In the genomic region with DNA sequence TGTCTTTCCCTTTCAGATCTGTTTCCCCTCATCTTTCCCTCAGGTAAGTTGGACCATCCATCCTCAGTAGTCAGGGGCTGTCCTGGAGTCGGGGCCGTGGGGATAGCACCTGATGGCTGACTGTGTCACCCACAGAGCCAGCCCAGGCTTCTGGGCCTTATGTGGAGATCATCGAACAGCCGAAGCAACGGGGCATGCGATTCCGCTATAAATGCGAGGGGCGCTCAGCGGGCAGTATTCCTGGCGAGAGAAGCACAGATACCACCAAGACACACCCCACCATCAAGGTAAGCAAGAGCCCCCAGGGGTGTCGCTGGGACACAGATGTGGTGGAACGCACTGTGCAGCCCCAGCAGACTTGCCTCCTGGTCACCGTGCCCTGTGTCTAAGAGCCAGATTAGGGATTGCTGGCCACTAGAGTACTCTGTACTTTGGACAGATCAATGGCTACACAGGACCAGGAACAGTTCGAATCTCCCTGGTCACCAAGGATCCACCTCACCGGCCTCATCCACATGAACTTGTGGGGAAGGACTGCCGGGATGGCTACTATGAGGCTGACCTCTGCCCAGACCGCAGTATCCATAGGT, we compare ENCODE assay signal across 8 mouse cellular contexts. TPM values are rescaled to one million over a fixed set of nuclear protein-coding genes. Genes with fewer than 3 reads are reported as not detected.
DNase-seq lines count a peak whose midpoint lies in the region; ATAC-seq and TF ChIP-seq lines count a peak whose summit lies in the region.

No protein-coding gene starts in this region.

- peak overlapping the region; percentile 92 for H3K9ac ChIP-seq in liver, embryonic 12.5 days

- peak overlapping the region; percentile 96 for H3K4me2 ChIP-seq in liver, embryonic 12.5 days

- no peak for ATAC-seq in erythroblast, adult 5-6 weeks (replicated peaks; ENCODE audit: low FRiP score, poor library complexity, severe bottlenecking)
- ATAC-seq in liver, embryonic 12.5 days, result no peak

- no peaks in the 10 kb centered on the region for H3K9me3 ChIP-seq in erythroblast, embryonic 14.5 days (ENCODE audit: control insufficient read depth, low read length)
- no peaks in the 10 kb centered on the region for H3K9me3 ChIP-seq in liver, embryonic 12.5 days (replicated peaks)

- TF ChIP-seq POLR2A in testis, adult 2 months (IDR thresholded peaks at IDR 0.05; ENCODE audit: control insufficient read depth, low read depth, low read length), result no peak

- peaks cover 52% of the 10 kb centered on the region for H3K36me3 ChIP-seq in erythroblast, embryonic 14.5 days (ENCODE audit: control insufficient read depth)
- no peaks in the 10 kb centered on the region; the same call in 1 of the 2 replicates for H3K36me3 ChIP-seq in testis, adult 2 months (ENCODE audit: control insufficient read depth, insufficient read depth, low read length)
- peaks cover 52% of the 10 kb centered on the region for H3K36me3 ChIP-seq in liver, embryonic 12.5 days

- WGBS in liver, embryonic 12.5 days (ENCODE audit: insufficient replicate concordance), result 83% methylated on average over 18 of the region's 18 CpGs

- peak overlapping the region; percentile 94 for H3K4me3 ChIP-seq in erythroblast, embryonic 14.5 days (replicated peaks)
- peak overlapping the region; percentile 87 for H3K4me3 ChIP-seq in testis, adult 2 months (ENCODE audit: control insufficient read depth, low read depth, low read length)
- peak overlapping the region; percentile 90 for H3K4me3 ChIP-seq in liver, embryonic 12.5 days

- peaks cover 49% of the 10 kb centered on the region for H3K4me1 ChIP-seq in erythroblast, embryonic 14.5 days (ENCODE audit: control insufficient read depth)
- H3K4me1 ChIP-seq in testis, adult 2 months (ENCODE audit: control insufficient read depth, insufficient read depth, low read length), result peaks cover 8% of the 10 kb centered on the region
- H3K4me1 ChIP-seq in liver, embryonic 12.5 days, result peaks cover 49% of the 10 kb centered on the region

- DNase-seq in testis, postnatal 14 days (ENCODE audit: low spot score), result no peak
- peak; percentile 50 for DNase-seq in testis, postnatal 10 days (ENCODE audit: low spot score)
- no peak for DNase-seq in retina, embryonic 14.5 days (ENCODE audit: low spot score)
- DNase-seq in cerebellum, postnatal 36 days, result no peak

- peak overlapping the region; percentile 8 for H3K27ac ChIP-seq in testis, adult 2 months (ENCODE audit: control insufficient read depth, insufficient read depth, low read depth, low read length)
- peak overlapping the region; percentile 92 for H3K27ac ChIP-seq in liver, embryonic 12.5 days

- no peak for TF ChIP-seq CTCF in testis, adult 2 months (IDR thresholded peaks at IDR 0.05; ENCODE audit: control insufficient read depth, insufficient read depth, insufficient replicate concordance, low read depth, low read length)

- no peaks in the 10 kb centered on the region for H3K27me3 ChIP-seq in erythroblast, embryonic 14.5 days (ENCODE audit: control insufficient read depth)
- H3K27me3 ChIP-seq in testis, adult 2 months (ENCODE audit: control insufficient read depth, insufficient read depth, low read length), result no peaks in the 10 kb centered on the region
- H3K27me3 ChIP-seq in liver, embryonic 12.5 days (replicated peaks), result no peaks in the 10 kb centered on the region

RNA-seq across cellular contexts. Expression of gene Rela, which starts 1.2 kb away (rescaled TPM):
- polyA plus RNA-seq in erythroblast, embryonic 14.5 days (2012), result 4.1 and 6.0 TPM in 2 replicates
- total RNA-seq in erythroblast, adult 5-6 weeks (2015; ENCODE audit: low replicate concordance), result 13.1 and 25.1 TPM in 2 replicates
- 15.5 and 22.0 TPM in 2 replicates for total RNA-seq in erythroblast, adult 5-6 weeks (2017; ENCODE audit: low replicate concordance)
- 42.5 and 44.5 TPM in 2 replicates for polyA plus RNA-seq in testis, adult 2 months (2012; rRNA removed)
- polyA plus RNA-seq in liver, embryonic 12.5 days (2016; fragmentation: Nextera tagmentation; extraction: Ambion mirVana), result 32.1 and 33.6 TPM in 2 replicates

RNA-seq across cellular contexts. Expression of gene Sipa1, which starts 25.0 kb away (rescaled TPM):
- 63.2 and 69.8 TPM in 2 replicates for polyA plus RNA-seq in erythroblast, embryonic 14.5 days (2012)
- total RNA-seq in erythroblast, adult 5-6 weeks (2015; ENCODE audit: low replicate concordance), result 20.5 and 36.9 TPM in 2 replicates
- total RNA-seq in erythroblast, adult 5-6 weeks (2017; ENCODE audit: low replicate concordance), result 27.4 and 90.3 TPM in 2 replicates
- polyA plus RNA-seq in testis, adult 2 months (2012; rRNA removed), result 5.5 and 9.4 TPM in 2 replicates
- 41.4 and 41.8 TPM in 2 replicates for polyA plus RNA-seq in liver, embryonic 12.5 days (2016; fragmentation: Nextera tagmentation; extraction: Ambion mirVana)

RNA-seq across cellular contexts. Expression of gene Kat5, which starts 28.5 kb away (rescaled TPM):
- 6.0 and 7.0 TPM in 2 replicates for polyA plus RNA-seq in erythroblast, embryonic 14.5 days (2012)
- total RNA-seq in erythroblast, adult 5-6 weeks (2015; ENCODE audit: low replicate concordance), result 8.2 and 11.3 TPM in 2 replicates
- 22.0 and 28.9 TPM in 2 replicates for total RNA-seq in erythroblast, adult 5-6 weeks (2017; ENCODE audit: low replicate concordance)
- 108 and 120 TPM in 2 replicates for polyA plus RNA-seq in testis, adult 2 months (2012; rRNA removed)
- polyA plus RNA-seq in liver, embryonic 12.5 days (2016; fragmentation: Nextera tagmentation; extraction: Ambion mirVana), result 24.9 and 26.8 TPM in 2 replicates

RNA-seq across cellular contexts. Expression of gene Rnaseh2c, which starts 36.8 kb away (rescaled TPM):
- polyA plus RNA-seq in erythroblast, embryonic 14.5 days (2012), result 82.8 and 90.8 TPM in 2 replicates
- 14.4 and 52.2 TPM in 2 replicates for total RNA-seq in erythroblast, adult 5-6 weeks (2015; ENCODE audit: low replicate concordance)
- 19.3 and 79.3 TPM in 2 replicates for total RNA-seq in erythroblast, adult 5-6 weeks (2017; ENCODE audit: low replicate concordance)
- polyA plus RNA-seq in testis, adult 2 months (2012; rRNA removed), result 27.3 and 36.7 TPM in 2 replicates
- 171 and 177 TPM in 2 replicates for polyA plus RNA-seq in liver, embryonic 12.5 days (2016; fragmentation: Nextera tagmentation; extraction: Ambion mirVana)

RNA-seq across cellular contexts. Expression of gene Map3k11, which starts 50.0 kb away (rescaled TPM):
- 18.5 and 20.2 TPM in 2 replicates for polyA plus RNA-seq in erythroblast, embryonic 14.5 days (2012)
- 5.0 and 7.3 TPM in 2 replicates for total RNA-seq in erythroblast, adult 5-6 weeks (2015; ENCODE audit: low replicate concordance)
- 8.4 and 11.2 TPM in 2 replicates for total RNA-seq in erythroblast, adult 5-6 weeks (2017; ENCODE audit: low replicate concordance)
- 24.6 and 31.8 TPM in 2 replicates for polyA plus RNA-seq in testis, adult 2 months (2012; rRNA removed)
- 25.8 and 27.7 TPM in 2 replicates for polyA plus RNA-seq in liver, embryonic 12.5 days (2016; fragmentation: Nextera tagmentation; extraction: Ambion mirVana)
